Mouse (Mus musculus) CH12.LX (cell line): ENCODE results near the gene Gpr180. TPM values are rescaled to one million over a fixed set of nuclear protein-coding genes. Genes with fewer than 3 reads are reported as not detected.
"Not testable (repeated sequence)": the region's sequence is repeated elsewhere in the genome, so short reads cannot be mapped to it uniquely, and the experiment has no call there.

Experiments
- DNase-seq: peaks from one replicate; pipeline ENCODE4 v3.0.0-alpha.2; 2013; ENCODE audit errors: extremely low read depth
- H3K27ac ChIP-seq: 2 replicates; pipeline ENCODE4 v1.5.1; 2012; ENCODE audit warnings: low read depth, mild to moderate bottlenecking, control low read depth, moderate library complexity; ENCODE audit not compliant: insufficient read depth
- H3K27me3 ChIP-seq: replicated peaks from 2 replicates; pipeline ENCODE3; 2012; ENCODE audit warnings: inconsistent platforms
- H3K36me3 ChIP-seq, 2 experiments: replicated peaks in 1 of 2; 2 replicates each; pipeline versions ENCODE3 to v1.6.1; 2012; ENCODE audit warnings: inconsistent platforms in 1 of 2, low read length in 1 of 2, mild to moderate bottlenecking in 1 of 2, mixed read lengths in 1 of 2, moderate library complexity in 1 of 2; ENCODE audit not compliant: control insufficient read depth in 1 of 2, insufficient read depth in 1 of 2
- H3K4me1 ChIP-seq, 2 experiments: 2 replicates each; pipeline ENCODE4 v1.6.1; 2012; ENCODE audit warnings: inconsistent platforms in 1 of 2, moderate library complexity in 1 of 2; ENCODE audit not compliant: insufficient read depth in 2 of 2, control insufficient read depth in 1 of 2
- H3K4me2 ChIP-seq: 2 replicates; pipeline ENCODE4 v1.6.1; 2012; ENCODE audit warnings: low read depth, mild to moderate bottlenecking, control low read depth; ENCODE audit not compliant: poor library complexity, insufficient read depth, severe bottlenecking
- H3K4me3 ChIP-seq, 3 experiments: fragments of 150-350 bp in 1 of 3; sonication (generic) in 1 of 3; replicated peaks in 1 of 3; 2 replicates each; pipeline versions ENCODE3 to v1.5.1; 2011 to 2012; ENCODE audit warnings: low read depth in 2 of 3, low read length in 2 of 3, mild to moderate bottlenecking in 2 of 3, moderate library complexity in 2 of 3, control low read depth in 1 of 3, improper control_type of control experiment in 1 of 3, inconsistent platforms in 1 of 3, mixed read lengths in 1 of 3; ENCODE audit not compliant: poor library complexity in 1 of 3
- H3K79me2 ChIP-seq: replicated peaks from 2 replicates; pipeline ENCODE4 v1.6.1; 2012; ENCODE audit warnings: mild to moderate bottlenecking, moderate library complexity; ENCODE audit not compliant: control insufficient read depth, poor library complexity, insufficient read depth, severe bottlenecking; ENCODE audit errors: extremely low read depth
- H3K9ac ChIP-seq: 2 replicates; pipeline ENCODE4 v1.6.1; 2012; ENCODE audit warnings: low read depth, mild to moderate bottlenecking, control low read depth, moderate library complexity; ENCODE audit not compliant: insufficient read depth
- H3K9me3 ChIP-seq: replicated peaks from 2 replicates; pipeline ENCODE3; 2012; ENCODE audit warnings: low read length, inconsistent platforms, mixed read lengths
- CHD1 ChIP-seq: IDR thresholded peaks from 2 replicates; pipeline ENCODE4 v1.6.1; 2012; ENCODE audit warnings: low read depth, low read length, improper control_type of control experiment, inconsistent platforms
- CHD2 ChIP-seq: IDR thresholded peaks from 2 replicates; pipeline ENCODE4 v1.6.1; 2011; ENCODE audit warnings: low read length, improper control_type of control experiment
- ETS1 ChIP-seq: conservative IDR thresholded peaks from 2 replicates; pipeline ENCODE4 v1.6.1; 2012; ENCODE audit warnings: low read depth, mild to moderate bottlenecking, inconsistent platforms, low read length, improper control_type of control experiment, moderate library complexity
- JUN ChIP-seq: IDR thresholded peaks from 2 replicates; pipeline ENCODE4 v1.6.1; 2011; ENCODE audit warnings: low read depth, mild to moderate bottlenecking, low read length, improper control_type of control experiment, moderate library complexity; ENCODE audit not compliant: insufficient read depth
- MAFK ChIP-seq: IDR thresholded peaks from 2 replicates; pipeline ENCODE4 v1.6.1; 2011; ENCODE audit warnings: low read length, improper control_type of control experiment; ENCODE audit not compliant: insufficient replicate concordance
- MAZ ChIP-seq: IDR thresholded peaks from 2 replicates; pipeline ENCODE4 v1.6.1; 2012; ENCODE audit warnings: low read depth, mild to moderate bottlenecking, inconsistent platforms, low read length, improper control_type of control experiment, moderate library complexity
- MXI1 ChIP-seq: IDR thresholded peaks from 2 replicates; pipeline ENCODE4 v1.6.1; 2011; ENCODE audit warnings: mild to moderate bottlenecking, low read depth, low read length, improper control_type of control experiment
- POLR2AphosphoS2 ChIP-seq: IDR thresholded peaks from 2 replicates; pipeline ENCODE4 v1.6.1; 2011; ENCODE audit warnings: low read depth, low read length, improper control_type of control experiment
- RCOR1 ChIP-seq: conservative IDR thresholded peaks from 2 replicates; pipeline ENCODE4 v1.6.1; 2012; ENCODE audit warnings: low read depth, mild to moderate bottlenecking, inconsistent platforms, low read length, improper control_type of control experiment
- TBP ChIP-seq: conservative IDR thresholded peaks from 2 replicates; pipeline ENCODE4 v1.6.1; 2011; ENCODE audit warnings: low read depth, low read length, improper control_type of control experiment
- ZNF384 ChIP-seq: IDR thresholded peaks from 2 replicates; pipeline ENCODE4 v1.6.1; 2012; ENCODE audit warnings: low read depth, low read length, improper control_type of control experiment, inconsistent platforms
- dilution Hi-C: fragments of 300-500 bp; cut with MboI; formaldehyde crosslinking; loops from 2 replicates; pipeline ENCODE4 v1.14.3; 2020; ENCODE audit warnings: low sequenced_read_pairs; ENCODE audit not compliant: extremely low pct_unique_long_range_greater_than_20kb, extremely low pct_ligation_motif_present
- in situ Hi-C: fragments of 300-500 bp; cut with MboI; formaldehyde crosslinking; loops from 3 replicates; pipeline ENCODE4 v1.14.3; 2019; ENCODE audit warnings: low sequenced_read_pairs, low pct_ligation_motif_present, low pct_unique_long_range_greater_than_20kb, mixed read lengths
- polyA plus RNA-seq: library from polyadenylated mRNA; unstranded; fragments of >175 nt; gene quantifications from 2 replicates; pipeline ENCODE4 v1.2.1, GENCODE M21; 2012; ENCODE audit warnings: low read depth; ENCODE audit not compliant: insufficient read length
- total RNA-seq, 2 experiments: library from RNA; depleted of rRNA; stranded (reverse); fragments of 300-350 nt in 1 of 2; fragments of >200 nt in 1 of 2; gene quantifications; 2 replicates each; pipeline ENCODE4 v1.2.3; 2012 to 2014

The Gpr180 gene
- total and polyA plus RNA-seq, 3 experiments, result 11.7 to 15.8 (median 14.0) TPM

DNA sequence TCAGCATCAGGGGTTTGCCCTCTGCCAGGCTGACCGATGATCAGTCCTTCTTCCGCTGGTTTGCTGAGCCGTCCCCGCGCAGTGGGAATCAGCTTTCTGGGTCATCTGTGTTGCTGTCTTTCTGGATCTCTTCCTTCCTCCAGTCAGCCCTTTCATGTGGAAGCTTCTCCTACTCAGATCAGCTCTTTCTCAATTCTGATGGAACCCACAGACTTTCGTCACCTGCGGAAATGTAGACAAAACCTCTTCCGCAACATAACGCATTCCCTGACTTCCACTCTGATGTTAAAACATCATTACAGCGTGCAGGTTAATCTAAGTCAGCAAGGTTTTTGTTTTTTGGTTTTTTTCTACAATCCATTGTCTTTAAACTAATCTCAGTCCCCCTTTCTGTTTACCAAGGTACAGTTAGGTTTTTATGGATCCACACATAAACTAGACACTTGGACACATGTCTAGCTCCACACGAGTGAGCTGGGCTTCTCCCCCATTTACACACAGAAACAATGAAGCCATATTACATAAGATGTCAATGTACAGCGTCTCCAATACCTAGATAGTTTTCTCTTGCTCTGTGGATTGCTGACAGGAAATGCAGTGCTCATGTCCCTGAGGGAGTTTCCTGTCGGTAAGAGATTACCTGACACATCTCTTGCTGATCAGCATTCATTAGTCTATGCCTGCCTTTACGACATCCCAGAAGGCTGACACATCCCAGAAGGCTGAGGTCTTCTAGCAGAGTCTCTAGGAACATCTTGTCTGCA, 35.5 kb upstream of the Gpr180 start:
- Histone ChIP-seq H3K9me3 (no peaks in the 10 kb centered on the region), H3K27ac (no peak overlapping the region), H3K36me3 (no peaks in the 10 kb centered on the region), H3K79me2 (no peaks in the 10 kb centered on the region), H3K4me3 (no peak overlapping the region), H3K4me2 (no peak overlapping the region), H3K4me1 (no peaks in the 10 kb centered on the region), H3K27me3 (no peaks in the 10 kb centered on the region), H3K9ac (no peak overlapping the region)
- in situ Hi-C loops, result no loop called here
- TF ChIP-seq ETS1, result no peak
- no peak for TF ChIP-seq ZNF384
- dilution Hi-C loops, result no loop called here
- no peak for DNase-seq

DNA sequence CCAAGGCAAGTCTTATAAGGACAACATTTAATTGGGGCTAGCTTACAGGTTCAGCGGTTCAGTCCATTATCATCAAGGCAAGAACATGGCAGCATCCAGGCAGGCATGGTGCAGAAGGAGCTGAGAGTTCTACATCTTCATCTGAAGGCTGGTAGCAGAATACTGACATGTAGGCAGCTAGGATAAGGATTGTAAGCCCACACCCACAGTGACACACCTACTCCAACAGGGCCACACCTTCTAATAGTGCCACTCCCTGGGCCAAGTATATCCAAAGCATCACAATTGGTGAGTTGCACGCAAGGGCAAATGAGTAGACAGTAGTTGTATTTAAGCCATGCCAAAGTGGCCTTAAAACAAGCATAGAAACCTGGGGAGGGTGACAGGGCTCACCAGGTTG, 29.5 kb upstream of the Gpr180 start:
- dilution Hi-C loops, H3K79me2 ChIP-seq, DNase-seq: not testable (repeated sequence)

DNA sequence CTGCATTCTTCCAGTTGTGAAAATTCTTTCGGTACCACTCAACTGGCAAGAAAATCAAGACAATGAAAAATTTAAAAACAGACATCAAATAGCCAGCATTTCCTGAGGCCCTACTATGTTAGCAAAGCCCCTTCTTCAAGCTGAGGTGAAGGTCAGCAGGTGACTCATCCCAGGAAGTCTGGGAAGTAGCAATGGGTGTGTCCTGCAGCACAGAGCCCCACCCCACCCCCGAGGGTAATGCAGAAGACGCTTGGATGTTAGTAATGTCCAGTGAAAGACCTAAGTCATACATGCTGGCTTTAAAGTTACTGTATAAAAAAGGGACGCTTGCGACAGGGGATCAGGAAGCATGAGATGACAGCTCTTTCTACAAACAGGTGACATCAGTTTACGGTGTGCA, 23.8 kb upstream of the Gpr180 start:
- Histone ChIP-seq H3K27ac (no peak overlapping the region), H3K27me3 (no peaks in the 10 kb centered on the region), H3K4me1 (peaks cover 3 to 8% of the 10 kb centered on the region in 2 experiments; a peak in 2 of 4 replicates), H3K9ac (no peak overlapping the region), H3K79me2 (no peaks in the 10 kb centered on the region), H3K4me3 (no peak overlapping the region), H3K4me2 (no peak overlapping the region), H3K9me3 (peaks cover 2% of the 10 kb centered on the region), H3K36me3 (peaks cover 56 to 70% of the 10 kb centered on the region in 2 experiments)
- no peak for DNase-seq
- dilution Hi-C loops (no loop called here), in situ Hi-C loops (no loop called here)
- TF ChIP-seq RCOR1 (no peak), CHD2 (no peak), MAFK (no peak), CHD1 (no peak), TBP (no peak), JUN (no peak), MXI1 (no peak), MAZ (no peak), POLR2AphosphoS2 (no peak)

More for the DNA sequence above, 29.5 kb upstream of the Gpr180 start:
- H3K9ac ChIP-seq, H3K4me2 ChIP-seq, H3K4me1 ChIP-seq, in situ Hi-C loops, H3K27me3 ChIP-seq, H3K27ac ChIP-seq, H3K4me3 ChIP-seq, H3K9me3 ChIP-seq: not testable (repeated sequence)
- H3K36me3 ChIP-seq, result peaks cover 14 to 16% of the 10 kb centered on the region in 2 experiments
